Mouse (Mus musculus) megakaryocyte-erythroid progenitor cell, adult 5-6 weeks (primary cell): ENCODE data around the gene Obox8. TPM values are rescaled to one million over a fixed set of nuclear protein-coding genes. Genes with fewer than 3 reads are reported as not detected.
A peak's percentile ranks its signal among the peaks of the same experiment; 100 is the strongest.

Source experiments
- ATAC-seq: replicated peaks from 2 replicates; pipeline ENCODE4 v1.8.0; 2016; ENCODE audit warnings: mild to moderate bottlenecking, inconsistent platforms; ENCODE audit not compliant: severe bottlenecking, poor library complexity, low FRiP score, low TSS enrichment
- total RNA-seq, 2 experiments: library from RNA; stranded (forward) in 1 of 2; stranded (reverse) in 1 of 2; fragments of 200-1000, 215-1000 nt in 1 of 2; fragments of >200 nt in 1 of 2; fragmentation: Nextera tagmentation in 1 of 2; gene quantifications; 2 replicates each; pipeline ENCODE4 v1.2.3; 2014 to 2017

The Obox8 gene
- total RNA-seq (2014; fragmentation: Nextera tagmentation) (not detected in 2 replicates), total RNA-seq (2017) (not detected in 2 replicates)

- ATAC-seq, result no peak
These were observed at the start of gene Obox8 for GRCm38 (mm10) chr7:14333457-14333856. Gene Obox8 (minus strand): TSS chr7:14333557.

GRCm38 (mm10) chr7:14317209-14317608 lies 16.1 kb downstream of the Obox8 start:
- ATAC-seq, result peak; percentile 68; the same call in 1 of the 2 replicates

GRCm38 (mm10) chr7:14308671-14309070 lies 24.7 kb downstream of the Obox8 start:
- ATAC-seq, result no peak

GRCm38 (mm10) chr7:14307571-14307970 lies 25.8 kb downstream of the Obox8 start:
- ATAC-seq, result no peak

Other genes with a start within 250 kb of the Obox8 start
- not detected in 2 replicates for gene Sult2a3, start 210.5 kb downstream of the Obox8 start, total RNA-seq (2014; fragmentation: Nextera tagmentation)
- not detected in 2 replicates for gene Sult2a3, start 210.5 kb downstream of the Obox8 start, total RNA-seq (2017)
- not detected in 2 replicates for gene Sult2a6, start 78.7 kb downstream of the Obox8 start, total RNA-seq (2014; fragmentation: Nextera tagmentation)
- not detected in 2 replicates for gene Sult2a6, start 78.7 kb downstream of the Obox8 start, total RNA-seq (2017)
- gene Sult2a8, start 113.2 kb upstream of the Obox8 start, total RNA-seq (2014; fragmentation: Nextera tagmentation), result not detected in 2 replicates
- not detected in 2 replicates for gene Sult2a8, start 113.2 kb upstream of the Obox8 start, total RNA-seq (2017)
- gene Sult2a7, start 160.7 kb upstream of the Obox8 start, total RNA-seq (2014; fragmentation: Nextera tagmentation), result not detected in 2 replicates
- gene Sult2a7, start 160.7 kb upstream of the Obox8 start, total RNA-seq (2017), result not detected in 2 replicates
- gene Vmn1r90, start 229.9 kb upstream of the Obox8 start, total RNA-seq (2014; fragmentation: Nextera tagmentation), result not detected in 2 replicates
- not detected in 2 replicates for gene Vmn1r90, start 229.9 kb upstream of the Obox8 start, total RNA-seq (2017)